Mouse (Mus musculus): ENCODE results near the gene Ddx19a. TPM values are rescaled to one million over a fixed set of nuclear protein-coding genes. Genes with fewer than 3 reads are reported as not detected.
"Not testable (repeated sequence)": the region's sequence is repeated elsewhere in the genome, so short reads cannot be mapped to it uniquely, and the experiment has no call there.

Gene Ddx19a
- polyA plus RNA-seq, 1 experiment from 2014 or later: 14.0 TPM

- Histone ChIP-seq H3K9ac (no peak overlapping the region), H3K4me3 (no peak overlapping the region), H3K27me3 (no peaks in the 10 kb centered on the region), H3K4me1 (peaks cover 4% of the 10 kb centered on the region), H3K36me3 (ENCODE audit: poor library complexity, severe bottlenecking) (no peaks in the 10 kb centered on the region), H3K9me3 (replicated peaks) (no peaks in the 10 kb centered on the region), H3K27ac (no peak overlapping the region), H3K4me2 (no peak overlapping the region)
- no peak for ATAC-seq
- 91% methylated on average over 7 of the region's 7 CpGs for WGBS
Measured at GRCm38 (mm10) chr8:110944276-110944876, 53.2 kb downstream of the Ddx19a start.

GRCm38 (mm10) chr8:110941453-110941948 is 56.1 kb downstream of the Ddx19a start:
- Histone ChIP-seq H3K4me1 (peaks cover 4% of the 10 kb centered on the region), H3K9me3 (replicated peaks) (no peaks in the 10 kb centered on the region), H3K4me3 (no peak overlapping the region), H3K36me3 (ENCODE audit: poor library complexity, severe bottlenecking) (no peaks in the 10 kb centered on the region), H3K27ac (no peak overlapping the region), H3K27me3 (no peaks in the 10 kb centered on the region), H3K9ac (no peak overlapping the region), H3K4me2 (no peak overlapping the region)
- 55% methylated on average over 10 of the region's 10 CpGs for WGBS
- no peak for ATAC-seq

GRCm38 (mm10) chr8:110940682-110941452 is 56.7 kb downstream of the Ddx19a start:
- no peaks in the 10 kb centered on the region for H3K36me3 ChIP-seq (ENCODE audit: poor library complexity, severe bottlenecking)
- no peak overlapping the region for H3K4me2 ChIP-seq

DNA sequence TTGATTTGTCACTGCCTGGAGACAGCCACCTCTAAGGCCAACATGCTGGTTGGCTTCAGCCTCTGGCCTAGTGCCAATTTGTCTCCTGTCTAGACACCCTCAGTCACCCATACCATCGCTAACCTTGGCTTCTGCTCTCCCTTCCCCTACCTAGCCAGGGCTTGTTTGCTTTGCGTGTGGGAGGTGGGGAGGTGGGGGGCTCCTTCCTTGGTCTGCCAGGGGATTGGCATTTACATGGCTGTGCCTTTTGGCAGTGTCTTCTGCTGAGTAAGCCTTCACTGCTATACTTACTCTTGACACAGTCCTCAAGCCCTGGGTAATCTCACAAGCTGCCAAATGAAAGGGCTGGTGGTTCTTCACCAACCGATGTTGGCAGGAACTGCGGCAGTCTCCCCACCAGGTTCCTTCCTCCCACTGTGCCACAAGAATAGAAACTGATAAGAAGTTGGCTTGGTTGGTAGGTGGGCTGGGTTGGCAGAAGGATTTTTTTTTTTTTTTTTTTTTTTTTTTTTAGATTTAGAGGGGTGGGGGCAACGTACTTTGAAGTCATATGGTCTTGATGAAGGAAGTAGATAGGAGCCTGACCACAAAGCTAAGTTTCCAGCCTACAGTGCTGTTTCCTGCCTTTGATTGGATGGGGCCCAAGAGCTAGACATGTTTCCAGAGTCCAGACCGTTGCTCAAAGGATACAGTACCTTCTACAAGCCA is 58.6 kb downstream of the Ddx19a start:
- Histone ChIP-seq H3K9me3 (replicated peaks) (no peaks in the 10 kb centered on the region), H3K4me1 (peaks cover 4% of the 10 kb centered on the region), H3K27ac (no peak overlapping the region), H3K4me2 (no peak overlapping the region), H3K9ac (no peak overlapping the region), H3K4me3 (no peak overlapping the region), H3K36me3 (ENCODE audit: poor library complexity, severe bottlenecking) (no peaks in the 10 kb centered on the region), H3K27me3 (no peaks in the 10 kb centered on the region)
- ATAC-seq: no peak
- 79% methylated on average over 6 of the region's 6 CpGs for WGBS

More at GRCm38 (mm10) chr8:110940682-110941452, 56.7 kb downstream of the Ddx19a start:
- Histone ChIP-seq H3K27me3 (no peaks in the 10 kb centered on the region), H3K4me3 (no peak overlapping the region), H3K27ac (no peak overlapping the region), H3K4me1 (peaks cover 4% of the 10 kb centered on the region), H3K9ac (no peak overlapping the region), H3K9me3 (replicated peaks) (no peaks in the 10 kb centered on the region)
- 89% methylated on average over 15 of the region's 15 CpGs for WGBS
- no peak for ATAC-seq

- Histone ChIP-seq H3K4me3 (no peak overlapping the region), H3K27me3 (no peaks in the 10 kb centered on the region), H3K9ac (no peak overlapping the region), H3K4me2 (no peak overlapping the region), H3K27ac (no peak overlapping the region), H3K4me1 (0 out of 2 replicates have a peak, but pooled peaks cover 6% of the 10 kb centered on the region), H3K36me3 (ENCODE audit: poor library complexity, severe bottlenecking) (peaks cover 1% of the 10 kb centered on the region; the same call in 1 of the 2 replicates), H3K9me3 (replicated peaks) (no peaks in the 10 kb centered on the region)
- no peak for ATAC-seq
- WGBS: 93% methylated on average over 12 of the region's 12 CpGs
Measured at GRCm38 (mm10) chr8:110936217-110936616, 61.4 kb downstream of the Ddx19a start.

DNA sequence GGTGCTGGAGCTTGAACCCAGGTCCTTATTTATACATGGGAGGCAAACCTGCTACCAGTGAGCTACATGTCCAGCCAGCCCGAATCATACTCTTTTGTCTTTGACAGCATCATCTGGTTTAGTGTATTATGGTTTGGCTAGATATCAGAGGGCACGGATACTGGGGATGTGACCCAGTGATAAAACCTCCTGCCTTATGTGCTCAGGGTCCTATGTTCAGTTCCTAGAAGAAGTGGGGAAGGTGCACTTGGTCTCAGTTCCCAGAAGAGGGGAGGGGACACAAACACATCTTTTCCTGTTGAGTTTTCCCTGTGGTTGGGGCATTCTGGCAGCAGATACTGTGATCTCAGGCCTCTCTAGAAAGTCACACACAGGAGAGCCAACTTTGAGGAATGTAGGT is 64.3 kb downstream of the Ddx19a start:
- no peak for ATAC-seq

GRCm38 (mm10) chr8:110932444-110932843 is 65.2 kb downstream of the Ddx19a start:
- no peak for ATAC-seq
- H3K4me1 ChIP-seq: 0 out of 2 replicates have a peak, but pooled peaks cover 6% of the 10 kb centered on the region
- no peak overlapping the region for H3K4me3 ChIP-seq
- no peaks in the 10 kb centered on the region for H3K27me3 ChIP-seq
- H3K36me3 ChIP-seq (ENCODE audit: poor library complexity, severe bottlenecking): peaks cover 11% of the 10 kb centered on the region; the same call in 1 of the 2 replicates
- no peak overlapping the region for H3K4me2 ChIP-seq
- H3K9me3 ChIP-seq (replicated peaks): no peaks in the 10 kb centered on the region
- H3K9ac ChIP-seq: no peak overlapping the region
- 83% methylated on average over 3 of the region's 3 CpGs for WGBS
- H3K27ac ChIP-seq: no peak overlapping the region

More for the DNA sequence above, 64.3 kb downstream of the Ddx19a start:
- Histone ChIP-seq H3K4me1 (0 out of 2 replicates have a peak, but pooled peaks cover 6% of the 10 kb centered on the region), H3K4me3 (no peak overlapping the region), H3K27me3 (no peaks in the 10 kb centered on the region), H3K4me2 (no peak overlapping the region), H3K36me3 (ENCODE audit: poor library complexity, severe bottlenecking) (peaks cover 11% of the 10 kb centered on the region; the same call in 1 of the 2 replicates), H3K9me3 (replicated peaks) (no peaks in the 10 kb centered on the region), H3K27ac (no peak overlapping the region), H3K9ac (no peak overlapping the region)
- WGBS: 90% methylated on average over 2 of the region's 2 CpGs

DNA sequence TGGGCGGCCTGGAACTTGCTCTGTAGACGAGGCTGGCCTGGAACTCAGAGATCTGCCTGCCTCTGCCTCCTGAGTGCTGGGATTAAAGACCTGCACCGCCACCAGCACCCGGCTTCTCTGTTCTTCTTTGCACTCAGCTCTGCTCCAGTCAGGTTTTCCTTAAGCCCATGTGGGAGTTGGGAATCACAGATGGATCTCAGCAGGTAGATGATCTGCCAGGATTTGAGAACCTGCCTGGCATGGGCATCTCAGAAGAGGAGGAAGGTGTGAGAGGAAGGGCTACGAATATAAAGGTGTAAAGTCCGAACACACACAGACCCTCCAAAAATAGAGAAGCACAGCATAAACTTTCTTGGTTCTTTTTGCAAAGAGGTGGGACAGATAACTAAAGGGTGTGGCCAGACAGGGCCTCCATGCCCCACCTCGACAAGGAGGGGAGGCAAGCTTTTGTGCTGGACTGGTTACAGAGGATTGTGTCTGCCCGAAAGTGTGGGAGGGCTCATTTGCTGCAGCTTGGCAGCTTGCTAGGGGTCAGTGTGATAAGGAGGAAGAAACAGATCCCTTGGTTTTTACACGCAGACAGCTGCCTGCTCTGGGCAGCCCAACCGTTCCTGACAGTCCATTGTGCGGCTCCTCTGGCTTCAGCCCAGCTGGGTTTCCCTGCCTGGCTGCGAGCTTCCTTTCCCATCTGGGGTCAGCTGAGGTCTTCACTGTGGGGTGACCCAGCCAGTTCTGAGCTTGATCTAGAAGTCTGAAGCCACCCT is 66.2 kb downstream of the Ddx19a start:
- ATAC-seq: no peak
- no peak overlapping the region for H3K4me3 ChIP-seq

DNA sequence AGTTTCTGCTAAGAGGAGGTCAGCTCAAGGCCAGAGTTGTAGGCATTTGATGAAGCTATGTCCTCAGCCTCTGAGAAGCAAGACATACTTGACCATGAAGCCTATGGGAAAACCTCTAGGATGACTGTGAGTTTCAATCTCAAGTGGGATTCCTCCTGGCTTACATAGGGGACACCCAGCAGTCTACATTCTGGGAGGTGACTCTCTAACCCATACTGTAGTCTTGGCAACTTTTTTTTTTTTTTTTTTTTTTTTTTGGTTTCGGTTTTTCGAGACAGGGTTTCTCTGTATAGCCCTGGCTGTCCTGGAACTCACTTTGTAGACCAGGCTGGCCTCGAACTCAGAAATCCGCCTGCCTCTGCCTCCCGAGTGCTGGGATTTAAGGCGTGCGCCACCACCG is 67.9 kb downstream of the Ddx19a start:
- not testable (repeated sequence) for H3K9me3 ChIP-seq (replicated peaks); H3K9ac ChIP-seq; H3K4me1 ChIP-seq; H3K27ac ChIP-seq; H3K4me2 ChIP-seq; H3K4me3 ChIP-seq; H3K27me3 ChIP-seq; ATAC-seq
- H3K36me3 ChIP-seq (ENCODE audit: poor library complexity, severe bottlenecking): peaks cover 11% of the 10 kb centered on the region; the same call in 1 of the 2 replicates
- 94% methylated on average over 7 of the region's 8 CpGs for WGBS

More for the DNA sequence above, 66.2 kb downstream of the Ddx19a start:
- Histone ChIP-seq H3K9ac (no peak overlapping the region), H3K36me3 (ENCODE audit: poor library complexity, severe bottlenecking) (peaks cover 11% of the 10 kb centered on the region; the same call in 1 of the 2 replicates), H3K4me2 (no peak overlapping the region), H3K4me1 (peaks cover 9% of the 10 kb centered on the region; the same call in 1 of the 2 replicates), H3K9me3 (replicated peaks) (no peaks in the 10 kb centered on the region), H3K27ac (no peak overlapping the region; the same call in 1 of the 2 replicates), H3K27me3 (no peaks in the 10 kb centered on the region)
- 83% methylated on average over 12 of the region's 12 CpGs for WGBS

- Histone ChIP-seq H3K36me3 (ENCODE audit: poor library complexity, severe bottlenecking) (peaks cover 11% of the 10 kb centered on the region; the same call in 1 of the 2 replicates), H3K9me3 (replicated peaks) (no peaks in the 10 kb centered on the region), H3K4me2 (no peak overlapping the region), H3K4me1 (peaks cover 9% of the 10 kb centered on the region; the same call in 1 of the 2 replicates), H3K27me3 (no peaks in the 10 kb centered on the region), H3K4me3 (no peak overlapping the region), H3K9ac (no peak overlapping the region), H3K27ac (no peak overlapping the region)
- no peak for ATAC-seq
- WGBS: 69% methylated on average over 5 of the region's 5 CpGs
Measured at GRCm38 (mm10) chr8:110929066-110929465, 68.5 kb downstream of the Ddx19a start.

GRCm38 (mm10) chr8:110928435-110928834 is 69.2 kb downstream of the Ddx19a start:
- WGBS: 84% methylated on average over 7 of the region's 7 CpGs
- Histone ChIP-seq H3K36me3 (ENCODE audit: poor library complexity, severe bottlenecking) (peaks cover 11% of the 10 kb centered on the region; the same call in 1 of the 2 replicates), H3K9ac (no peak overlapping the region), H3K9me3 (replicated peaks) (no peaks in the 10 kb centered on the region), H3K4me1 (peaks cover 9% of the 10 kb centered on the region; the same call in 1 of the 2 replicates), H3K27ac (no peak overlapping the region), H3K4me3 (no peak overlapping the region), H3K4me2 (no peak overlapping the region), H3K27me3 (no peaks in the 10 kb centered on the region)
- no peak for ATAC-seq

All from forebrain, embryonic 13.5 days (tissue).